Mouse (Mus musculus) neural tube, embryonic 10.5 days (tissue): ENCODE data around the gene Tpst2.
A peak's percentile ranks its signal among the peaks of the same experiment; 100 is the strongest.
"Not testable (repeated sequence)": the region's sequence is repeated elsewhere in the genome, so short reads cannot be mapped to it uniquely, and the experiment has no call there.

Experiments used
- DNase-seq: peaks from one replicate; pipeline ENCODE4 v3.0.0-alpha.2; 2017; ENCODE audit warnings: low spot score; ENCODE audit errors: extremely low spot score

Gene Tpst2

GRCm38 (mm10) chr5:112295564-112295963, 19.1 kb downstream of the Tpst2 start:
- no peak for DNase-seq

DNA sequence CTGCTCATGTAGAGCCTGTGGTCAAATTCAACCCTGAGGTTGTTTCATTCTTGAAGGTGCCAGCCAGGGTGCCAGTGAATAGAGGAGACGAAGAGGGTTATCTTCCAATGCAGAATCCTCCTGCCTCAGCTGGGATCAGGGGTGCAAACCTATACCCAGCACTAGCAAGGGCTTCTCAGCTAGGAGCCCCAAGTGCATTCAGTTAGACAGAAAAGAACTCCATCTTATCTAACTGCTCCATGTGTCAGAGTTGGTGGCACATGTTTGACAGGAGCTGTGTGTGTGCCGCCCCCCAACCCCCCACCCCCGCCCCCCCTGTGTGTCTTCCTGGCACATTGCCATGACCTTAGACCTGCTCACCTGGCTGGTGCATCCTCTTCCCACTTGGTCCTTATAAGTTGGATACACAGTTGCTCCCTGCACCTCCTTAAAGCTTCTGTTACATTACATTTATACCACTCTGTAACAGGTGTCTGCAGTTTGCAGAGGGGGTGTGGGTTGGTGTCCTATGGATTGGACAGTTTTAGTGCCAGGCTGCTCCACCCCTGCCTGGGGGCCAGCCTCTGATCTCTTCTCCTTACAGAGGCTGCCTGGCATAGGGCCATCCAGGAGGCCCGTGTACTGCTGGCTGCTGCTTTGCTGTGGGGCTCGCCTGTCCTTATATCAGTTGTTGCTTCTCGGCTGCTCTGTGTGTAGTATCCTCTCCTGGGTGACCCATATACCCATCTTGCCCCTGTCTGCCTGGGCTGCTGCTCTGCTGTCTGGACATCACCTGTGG, 20.1 kb downstream of the Tpst2 start:
- DNase-seq: no peak

GRCm38 (mm10) chr5:112297257-112297656, 20.8 kb downstream of the Tpst2 start:
- no peak for DNase-seq

- DNase-seq: no peak
These were observed 21.9 kb downstream of the Tpst2 start for GRCm38 (mm10) chr5:112298226-112298988.

GRCm38 (mm10) chr5:112299399-112299798, 22.9 kb downstream of the Tpst2 start:
- no peak for DNase-seq

GRCm38 (mm10) chr5:112300112-112300511, 23.6 kb downstream of the Tpst2 start:
- DNase-seq: no peak

GRCm38 (mm10) chr5:112300721-112301308, 24.3 kb downstream of the Tpst2 start:
- no peak for DNase-seq

DNA sequence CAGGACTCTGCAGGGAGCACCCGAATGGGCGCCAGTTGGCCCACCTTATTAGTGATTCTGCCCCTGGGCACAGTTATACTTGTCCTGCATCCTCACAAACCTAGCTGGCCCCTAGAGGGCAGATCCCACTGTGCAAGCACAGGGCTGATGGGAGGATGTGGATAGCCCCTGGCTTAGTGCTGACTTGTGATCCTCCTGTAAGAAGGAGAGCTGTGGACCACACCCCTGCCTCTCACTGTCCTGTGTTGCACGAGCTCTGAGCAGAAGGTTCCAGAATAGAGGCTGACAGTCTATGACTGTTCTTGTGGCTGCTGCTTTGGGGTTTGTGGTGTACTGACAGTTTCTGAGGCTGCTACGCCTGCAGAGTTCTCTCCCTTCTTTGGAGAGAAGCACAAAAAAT, 25.2 kb downstream of the Tpst2 start:
- DNase-seq: no peak

GRCm38 (mm10) chr5:112302310-112302709, 25.8 kb downstream of the Tpst2 start:
- no peak for DNase-seq

- DNase-seq: no peak
These were observed 29.4 kb downstream of the Tpst2 start for GRCm38 (mm10) chr5:112305842-112306241.

DNA sequence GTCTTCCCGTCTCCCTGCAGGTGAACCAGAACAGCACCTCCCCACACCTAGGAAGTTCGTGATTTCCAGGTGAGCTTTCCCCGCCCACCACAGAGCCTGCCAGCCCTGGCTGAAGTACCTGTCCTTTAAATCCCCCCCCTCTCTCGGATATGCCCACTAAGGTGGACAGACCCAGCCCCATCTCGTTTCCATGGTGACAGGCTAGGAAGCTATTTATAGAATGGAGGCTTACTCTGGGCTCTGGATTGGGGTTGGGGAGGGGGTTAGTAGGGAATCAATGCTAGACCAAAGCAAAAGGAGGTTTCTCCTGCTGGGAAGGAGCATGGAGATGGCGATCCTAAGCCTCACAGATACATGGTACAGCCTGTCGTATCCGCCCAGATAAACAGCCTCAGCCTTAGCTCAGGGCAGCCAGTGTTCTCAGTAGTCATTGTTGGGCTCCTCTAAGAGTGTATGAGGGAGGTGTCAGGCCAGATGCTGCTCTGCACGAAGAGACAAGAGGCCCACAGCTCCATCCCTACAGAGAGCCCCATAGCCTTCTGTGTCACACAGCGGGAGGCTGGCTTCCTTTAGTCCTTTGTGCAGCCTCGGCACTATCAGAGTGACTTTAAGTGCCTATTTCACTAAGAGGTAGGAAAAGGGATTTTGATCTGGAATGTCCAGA, 36.9 kb downstream of the Tpst2 start:
- DNase-seq: no peak

GRCm38 (mm10) chr5:112316468-112316867, 40.0 kb downstream of the Tpst2 start:
- DNase-seq: no peak

- DNase-seq: no peak
These were observed 40.8 kb downstream of the Tpst2 start for GRCm38 (mm10) chr5:112317328-112317727.

GRCm38 (mm10) chr5:112319343-112319742, 42.9 kb downstream of the Tpst2 start:
- DNase-seq: not testable (repeated sequence)

GRCm38 (mm10) chr5:112320379-112320778, 43.9 kb downstream of the Tpst2 start:
- no peak for DNase-seq

GRCm38 (mm10) chr5:112320936-112321335, 44.4 kb downstream of the Tpst2 start:
- DNase-seq: no peak

DNA sequence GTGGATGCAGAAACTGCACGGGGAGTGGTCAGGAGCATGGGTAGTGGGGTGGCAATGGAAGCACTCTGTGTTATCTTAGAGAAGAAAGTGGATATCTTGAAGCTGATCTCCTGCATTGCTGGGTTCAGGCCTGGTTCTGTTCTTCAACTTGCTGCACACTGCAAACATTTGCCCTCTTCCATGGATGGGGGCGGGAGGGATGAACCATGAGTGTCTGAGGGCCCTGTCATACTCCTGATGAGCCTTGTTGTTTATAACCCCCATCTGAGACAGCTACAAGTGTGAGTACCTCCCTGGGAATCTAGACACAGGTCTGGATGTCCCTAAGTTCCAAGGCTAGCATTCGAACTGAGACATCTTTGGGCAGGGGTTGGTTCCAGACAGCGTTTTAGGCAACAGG, 44.9 kb downstream of the Tpst2 start:
- DNase-seq: no peak

GRCm38 (mm10) chr5:112323246-112323645, 46.8 kb downstream of the Tpst2 start:
- no peak for DNase-seq

GRCm38 (mm10) chr5:112324637-112325545, 48.4 kb downstream of the Tpst2 start:
- peak; percentile 28 for DNase-seq

GRCm38 (mm10) chr5:112325546-112326445, 49.3 kb downstream of the Tpst2 start, which contains the start of gene Tfip11:
Tfip11 (plus strand) TSS chr5:112326358.
- peak; percentile 99 for DNase-seq
